Mouse (Mus musculus): Measurements from ENCODE around the gene Slc25a25.

The Slc25a25 gene

GRCm38 (mm10) chr2:32407144-32407824, 44.0 kb downstream of the Slc25a25 start:
- DNase-seq (ENCODE audit: low read depth, low spot score) = no peak

GRCm38 (mm10) chr2:32404663-32405062, 46.6 kb downstream of the Slc25a25 start:
- DNase-seq (ENCODE audit: low read depth, low spot score) = peak; percentile 98

- DNase-seq (ENCODE audit: low read depth, low spot score) = no peak
Measured at GRCm38 (mm10) chr2:32396695-32397094, 54.5 kb downstream of the Slc25a25 start.

GRCm38 (mm10) chr2:32395946-32396621, 55.2 kb downstream of the Slc25a25 start:
- DNase-seq (ENCODE audit: low read depth, low spot score) = peak; percentile 93

GRCm38 (mm10) chr2:32395484-32395945, 55.7 kb downstream of the Slc25a25 start, which contains the start of gene Ptges2:
Gene Ptges2 (plus strand): TSS chr2:32395896.
- DNase-seq (ENCODE audit: low read depth, low spot score) = peak; percentile 89

- DNase-seq (ENCODE audit: low read depth, low spot score) = no peak
Measured at GRCm38 (mm10) chr2:32394973-32395372, 56.3 kb downstream of the Slc25a25 start.

- no peak for DNase-seq (ENCODE audit: low read depth, low spot score)
Measured at GRCm38 (mm10) chr2:32392063-32392462, 59.2 kb downstream of the Slc25a25 start.

GRCm38 (mm10) chr2:32390871-32391270, 60.4 kb downstream of the Slc25a25 start:
- DNase-seq (ENCODE audit: low read depth, low spot score) = no peak

- DNase-seq (ENCODE audit: low read depth, low spot score) = no peak
Measured at GRCm38 (mm10) chr2:32389157-32389556, 62.1 kb downstream of the Slc25a25 start.

GRCm38 (mm10) chr2:32387706-32388490, 63.3 kb downstream of the Slc25a25 start, which contains the start of gene Lcn2:
Gene Lcn2 (minus strand): TSS chr2:32388252.
- no peak for DNase-seq (ENCODE audit: low read depth, low spot score)

GRCm38 (mm10) chr2:32382689-32383088, 68.6 kb downstream of the Slc25a25 start:
- no peak for DNase-seq (ENCODE audit: low read depth, low spot score)

- DNase-seq (ENCODE audit: low read depth, low spot score) = peak; percentile 95
Measured at GRCm38 (mm10) chr2:32381775-32382223, 69.4 kb downstream of the Slc25a25 start, which contains the start of gene 1110008P14Rik. Gene 1110008P14Rik (minus strand): TSS chr2:32381938.

GRCm38 (mm10) chr2:32381141-32381774, 70.0 kb downstream of the Slc25a25 start:
- peak; percentile 22 for DNase-seq (ENCODE audit: low read depth, low spot score)

GRCm38 (mm10) chr2:32380001-32380500, 71.2 kb downstream of the Slc25a25 start:
- no peak for DNase-seq (ENCODE audit: low read depth, low spot score)

GRCm38 (mm10) chr2:32376963-32377362, 74.3 kb downstream of the Slc25a25 start:
- no peak for DNase-seq (ENCODE audit: low read depth, low spot score)

- DNase-seq (ENCODE audit: low read depth, low spot score) = no peak
Measured at GRCm38 (mm10) chr2:32375317-32375940, 75.8 kb downstream of the Slc25a25 start.

- no peak for DNase-seq (ENCODE audit: low read depth, low spot score)
Measured at GRCm38 (mm10) chr2:32374191-32374590, 77.1 kb downstream of the Slc25a25 start.

- DNase-seq (ENCODE audit: low read depth, low spot score) = no peak
Measured at GRCm38 (mm10) chr2:32367315-32367714, 83.9 kb downstream of the Slc25a25 start.
